Mouse (Mus musculus) kidney, postnatal 0 days (tissue): ENCODE results near the gene Gm10203. TPM values are rescaled to one million over a fixed set of nuclear protein-coding genes. Genes with fewer than 3 reads are reported as not detected.
A peak's percentile ranks its signal among the peaks of the same experiment; 100 is the strongest.
"Not testable (repeated sequence)": the region's sequence is repeated elsewhere in the genome, so short reads cannot be mapped to it uniquely, and the experiment has no call there.

Experiments used
- ATAC-seq: fragments of 200-750 bp; cut with Nextera tagmentation; replicated peaks from 2 replicates; pipeline ENCODE4 v1.8.0; 2017; ENCODE audit warnings: low read depth, moderate number of reproducible peaks, moderate TSS enrichment, moderate library complexity; ENCODE audit not compliant: low FRiP score
- DNase-seq: peaks from one replicate; pipeline ENCODE4 v3.0.0-alpha.2; 2016; ENCODE audit warnings: low spot score
- H3K27ac ChIP-seq: fragments of 300-500 bp; sonication (generic); 2 replicates; pipeline ENCODE4 v1.5.1; 2014; ENCODE audit warnings: mild to moderate bottlenecking
- H3K27me3 ChIP-seq: fragments of 300-500 bp; sonication (generic); 2 replicates; pipeline ENCODE4 v1.6.1; 2014; ENCODE audit warnings: low read length, mixed read lengths; ENCODE audit not compliant: insufficient read depth
- H3K36me3 ChIP-seq: fragments of 300-500 bp; sonication (generic); 2 replicates; pipeline ENCODE4 v1.6.1; 2014; ENCODE audit warnings: low read length, mixed read lengths; ENCODE audit not compliant: insufficient read depth
- H3K4me1 ChIP-seq: fragments of 300-500 bp; sonication (generic); replicated peaks from 2 replicates; pipeline ENCODE4 v1.6.1; 2014; ENCODE audit warnings: antibody characterized with exemption, low read length, mixed read lengths; ENCODE audit not compliant: insufficient read depth
- H3K4me2 ChIP-seq: fragments of 300-500 bp; sonication (generic); 2 replicates; pipeline ENCODE4 v1.6.1; 2014; ENCODE audit warnings: mild to moderate bottlenecking, low read length, moderate library complexity, mixed read lengths
- H3K4me3 ChIP-seq: fragments of 300-500 bp; sonication (generic); replicated peaks from 2 replicates; pipeline ENCODE4 v1.5.1; 2014; ENCODE audit warnings: low read depth, low read length
- H3K9ac ChIP-seq: fragments of 300-500 bp; sonication (generic); 2 replicates; pipeline ENCODE4 v1.6.1; 2014; ENCODE audit warnings: low read depth, low read length
- H3K9me3 ChIP-seq: fragments of 300-500 bp; sonication (generic); replicated peaks from 2 replicates; pipeline ENCODE4 v1.6.1; 2016; ENCODE audit warnings: low read length, inconsistent platforms, mixed read lengths
- CTCF ChIP-seq: IDR thresholded peaks from 2 replicates; pipeline ENCODE4 v1.5.1; 2016; ENCODE audit warnings: antibody characterized with exemption, low read depth, mild to moderate bottlenecking, moderate library complexity
- WGBS: fragments of 180-500 bp; shearing (Covaris S2); extraction: QIAGEN DNeasy Blood & Tissue Kit; methylation state at CpG from one replicate; pipeline ENCODE4 v1.1.7; 2014; 5-methylcytosine and 5-hydroxymethylcytosine counted together
- polyA plus RNA-seq: library from polyadenylated mRNA; unstranded; fragments of >200 nt; fragmentation: Nextera tagmentation; extraction: Ambion mirVana; gene quantifications from 2 replicates; pipeline ENCODE4 v1.2.1, GENCODE M21; 2015

The Gm10203 gene
- not detected in 2 replicates for polyA plus RNA-seq

GRCm38 (mm10) chr6:149129870-149130269 lies at the start of gene Gm10203:
Gene Gm10203, plus strand, starts transcription at chr6:149130170.
- H3K4me1 ChIP-seq, DNase-seq, H3K4me2 ChIP-seq, H3K9ac ChIP-seq, H3K9me3 ChIP-seq, H3K27ac ChIP-seq, H3K27me3 ChIP-seq, ATAC-seq, H3K36me3 ChIP-seq, H3K4me3 ChIP-seq: not testable (repeated sequence)
- 92% methylated on average over 8 of the region's 8 CpGs for WGBS

GRCm38 (mm10) chr6:149092406-149092805 lies 37.6 kb upstream of the Gm10203 start:
- Histone ChIP-seq H3K4me3 (no peak overlapping the region), H3K36me3 (no peaks in the 10 kb centered on the region), H3K9ac (no peak overlapping the region), H3K27ac (no peak overlapping the region), H3K9me3 (no peaks in the 10 kb centered on the region), H3K27me3 (no peaks in the 10 kb centered on the region), H3K4me2 (no peak overlapping the region), H3K4me1 (no peaks in the 10 kb centered on the region; the same call in 1 of the 2 replicates)
- DNase-seq (no peak), ATAC-seq (no peak)
- TF ChIP-seq CTCF, result no peak
- whole genome bisulfite sequencing, result 94% methylated on average over 6 of the region's 6 CpGs

- TF ChIP-seq CTCF, result no peak
- Histone ChIP-seq H3K27ac (no peak overlapping the region), H3K4me1 (no peaks in the 10 kb centered on the region; the same call in 1 of the 2 replicates), H3K4me3 (no peak overlapping the region), H3K9ac (no peak overlapping the region), H3K4me2 (0 out of 2 replicates have a peak overlapping the region, but pooled peaks have one; percentile 8), H3K9me3 (no peaks in the 10 kb centered on the region), H3K36me3 (no peaks in the 10 kb centered on the region), H3K27me3 (no peaks in the 10 kb centered on the region)
- DNase-seq (peak; percentile 76), ATAC-seq (no peak)
- WGBS, result 10% methylated on average over 5 of the region's 5 CpGs
Measured at GRCm38 (mm10) chr6:149093465-149093864, 36.5 kb upstream of the Gm10203 start.

- DNase-seq (no peak), ATAC-seq (no peak)
- no peak overlapping the region for H3K4me2 ChIP-seq
- no peak overlapping the region for H3K27ac ChIP-seq
- TF ChIP-seq CTCF, result no peak
- H3K27me3 ChIP-seq, result no peaks in the 10 kb centered on the region
- 61% methylated on average over 1 of the region's 1 CpGs for WGBS
- no peak overlapping the region for H3K9ac ChIP-seq
- no peak overlapping the region for H3K4me3 ChIP-seq
- H3K36me3 ChIP-seq, result no peaks in the 10 kb centered on the region
- H3K9me3 ChIP-seq, result no peaks in the 10 kb centered on the region
- no peaks in the 10 kb centered on the region; the same call in 1 of the 2 replicates for H3K4me1 ChIP-seq
Measured at GRCm38 (mm10) chr6:149094555-149094954, 35.4 kb upstream of the Gm10203 start.

- Histone ChIP-seq H3K27ac (no peak overlapping the region), H3K4me1 (no peaks in the 10 kb centered on the region; the same call in 1 of the 2 replicates), H3K4me2 (no peak overlapping the region), H3K4me3 (no peak overlapping the region), H3K9ac (no peak overlapping the region), H3K9me3 (no peaks in the 10 kb centered on the region), H3K27me3 (no peaks in the 10 kb centered on the region), H3K36me3 (no peaks in the 10 kb centered on the region)
- no peak for ATAC-seq
- TF ChIP-seq CTCF, result peak; percentile 37
- no peak for DNase-seq
- 64% methylated on average over 6 of the region's 6 CpGs for WGBS
Measured at GRCm38 (mm10) chr6:149095389-149095788, 34.6 kb upstream of the Gm10203 start.

GRCm38 (mm10) chr6:149096233-149096632 lies 33.7 kb upstream of the Gm10203 start:
- no peak for ATAC-seq
- 74% methylated on average over 2 of the region's 2 CpGs for WGBS
- no peak for TF ChIP-seq CTCF

GRCm38 (mm10) chr6:149097276-149097675 lies 32.7 kb upstream of the Gm10203 start:
- no peaks in the 10 kb centered on the region for H3K36me3 ChIP-seq
- H3K4me1 ChIP-seq, result no peaks in the 10 kb centered on the region; the same call in 1 of the 2 replicates
- H3K4me2 ChIP-seq, result no peak overlapping the region
- H3K9me3 ChIP-seq, result no peaks in the 10 kb centered on the region
- DNase-seq (no peak), ATAC-seq (no peak)
- no peak overlapping the region for H3K27ac ChIP-seq
- no peak overlapping the region for H3K9ac ChIP-seq
- no peaks in the 10 kb centered on the region for H3K27me3 ChIP-seq
- no peak for TF ChIP-seq CTCF
- H3K4me3 ChIP-seq, result no peak overlapping the region
- 95% methylated on average over 1 of the region's 1 CpGs for WGBS

More at GRCm38 (mm10) chr6:149096233-149096632, 33.7 kb upstream of the Gm10203 start:
- Histone ChIP-seq H3K36me3 (no peaks in the 10 kb centered on the region), H3K4me2 (no peak overlapping the region), H3K27me3 (no peaks in the 10 kb centered on the region), H3K27ac (no peak overlapping the region), H3K4me1 (no peaks in the 10 kb centered on the region; the same call in 1 of the 2 replicates), H3K9me3 (no peaks in the 10 kb centered on the region), H3K4me3 (no peak overlapping the region), H3K9ac (no peak overlapping the region)
- no peak for DNase-seq
